Mouse (Mus musculus): ENCODE measurements around the gene Gtf2h5.
A peak's percentile ranks its signal among the peaks of the same experiment; 100 is the strongest.

Gtf2h5 gene

DNA sequence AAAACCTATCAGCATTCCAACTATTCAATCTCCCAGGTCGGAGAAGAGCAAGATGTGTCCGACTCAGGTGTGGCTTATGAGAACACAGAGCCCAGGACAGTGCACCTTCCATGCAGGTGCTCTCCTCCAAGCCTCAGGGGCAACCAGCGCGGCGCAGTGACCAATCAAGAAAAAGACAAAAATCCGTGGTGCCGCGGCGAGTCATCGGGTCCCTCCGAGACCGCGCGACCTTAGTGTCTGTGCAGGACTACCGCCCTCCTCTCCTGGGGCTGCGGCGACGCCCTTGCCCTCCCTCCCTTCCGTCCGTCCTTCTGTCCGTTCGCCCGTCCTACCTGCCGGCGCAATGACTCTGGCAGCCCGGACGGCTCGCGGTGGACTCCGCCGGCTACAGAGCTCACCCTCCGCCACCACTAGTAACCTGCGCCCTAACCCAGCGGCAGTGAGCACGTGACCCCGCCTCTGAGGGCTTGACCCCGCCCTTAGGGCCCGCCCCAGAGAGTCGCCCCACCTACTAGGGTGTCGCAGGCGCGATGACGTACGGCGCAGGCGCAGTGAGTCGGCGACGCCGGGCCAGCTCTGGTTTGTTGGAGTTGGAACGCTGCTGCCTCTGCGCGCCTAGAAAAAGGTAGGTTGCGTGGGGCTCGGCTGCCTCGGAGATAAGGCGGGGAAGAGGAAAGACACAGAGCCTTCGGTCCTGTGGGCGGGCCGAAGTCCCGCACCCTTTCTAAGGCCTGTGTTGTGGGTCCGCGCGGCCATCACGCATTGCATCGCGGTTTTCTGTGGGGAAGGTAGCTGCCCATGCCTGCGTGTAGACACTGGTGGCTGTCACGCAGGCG is at the start of gene Gtf2h5, which contains the start of gene Serac1:
Gene Gtf2h5 (plus strand): TSS at position 500 of the 836 bp plus-strand sequence.
Gene Serac1 (minus strand): TSS at position 455 of the 836 bp plus-strand sequence.
- peak; percentile 90 to 97 for DNase-seq (ENCODE audit: low read depth in 1 of 2, low spot score in 2 of 2)

GRCm38 (mm10) chr17:6035661-6036060 is 43.9 kb upstream of the Gtf2h5 start:
- DNase-seq (ENCODE audit: low read depth in 1 of 2, low spot score in 2 of 2) = no peak

- no peak for DNase-seq (ENCODE audit: low read depth in 1 of 2, low spot score in 2 of 2)
These were observed 43.1 kb upstream of the Gtf2h5 start for GRCm38 (mm10) chr17:6036458-6036857.

DNA sequence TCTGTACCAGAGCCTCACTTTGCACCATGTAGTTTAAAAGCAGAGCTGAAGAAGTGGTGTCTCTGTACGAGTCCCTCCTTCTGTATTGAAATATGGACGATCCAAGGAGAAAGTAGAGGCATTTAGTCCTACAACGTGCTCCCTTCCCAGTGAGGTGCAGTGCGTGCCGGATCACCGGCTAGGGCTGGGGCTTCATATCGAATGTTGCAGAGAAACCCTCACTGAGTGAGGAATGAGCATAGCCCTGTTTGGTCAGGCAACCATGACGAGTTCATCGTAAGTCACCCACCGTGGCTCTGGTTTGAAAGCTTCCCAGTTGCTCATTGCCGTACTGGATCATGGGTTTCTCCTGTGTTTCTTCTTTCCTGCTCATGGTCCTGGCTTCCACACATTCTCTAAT is 42.7 kb upstream of the Gtf2h5 start:
- no peak for DNase-seq (ENCODE audit: low read depth in 1 of 2, low spot score in 2 of 2)

DNA sequence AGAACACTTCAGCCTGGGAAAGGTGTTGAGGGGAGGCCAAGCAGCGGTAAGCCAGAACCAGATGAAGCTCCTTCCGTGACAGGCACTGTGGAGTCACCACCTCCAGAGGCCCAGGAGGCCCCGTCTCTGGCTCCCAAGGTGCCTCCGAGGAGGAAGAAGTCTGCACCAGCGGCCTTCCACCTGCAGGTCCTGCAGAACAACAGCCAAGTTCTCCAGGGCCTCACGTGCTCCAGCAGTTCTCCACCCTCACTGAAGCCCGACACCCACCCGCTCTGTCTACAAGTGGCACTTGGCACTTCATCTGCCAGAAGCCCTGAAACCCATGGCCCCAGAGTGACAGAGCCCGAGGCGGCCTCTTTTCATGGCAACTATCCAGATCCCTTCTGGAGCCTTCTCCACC is 42.1 kb upstream of the Gtf2h5 start:
- DNase-seq (ENCODE audit: low read depth in 1 of 2, low spot score in 2 of 2) = no peak

GRCm38 (mm10) chr17:6052801-6053200 is 26.8 kb upstream of the Gtf2h5 start:
- DNase-seq (ENCODE audit: low read depth in 1 of 2, low spot score in 2 of 2) = no peak

GRCm38 (mm10) chr17:6054934-6055355 is 24.6 kb upstream of the Gtf2h5 start:
- peak in 1 of 2 experiments; percentile 19 for DNase-seq (ENCODE audit: low read depth in 1 of 2, low spot score in 2 of 2)

DNA sequence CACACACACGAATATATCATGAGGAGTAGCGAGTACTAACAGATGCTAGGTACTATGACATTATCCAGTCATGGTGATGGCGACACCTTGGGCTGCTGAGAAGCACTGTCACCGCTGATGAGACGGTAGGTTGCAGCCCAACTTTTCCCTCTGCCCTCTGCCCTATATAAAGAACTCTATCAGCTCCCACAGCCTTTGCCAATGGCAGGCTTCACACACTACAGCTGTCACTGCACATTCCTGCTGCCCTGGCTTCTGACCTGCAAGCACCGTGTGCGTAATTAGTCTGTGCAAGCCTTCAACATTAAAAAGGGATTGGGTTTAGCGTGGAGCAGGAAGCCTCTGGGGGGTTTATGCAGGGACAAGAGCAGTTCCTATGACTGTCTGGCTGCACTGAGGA is 16.8 kb upstream of the Gtf2h5 start:
- no peak for DNase-seq (ENCODE audit: low read depth in 1 of 2, low spot score in 2 of 2)

GRCm38 (mm10) chr17:6063532-6063931 is 16.1 kb upstream of the Gtf2h5 start:
- no peak for DNase-seq (ENCODE audit: low read depth in 1 of 2, low spot score in 2 of 2)

DNA sequence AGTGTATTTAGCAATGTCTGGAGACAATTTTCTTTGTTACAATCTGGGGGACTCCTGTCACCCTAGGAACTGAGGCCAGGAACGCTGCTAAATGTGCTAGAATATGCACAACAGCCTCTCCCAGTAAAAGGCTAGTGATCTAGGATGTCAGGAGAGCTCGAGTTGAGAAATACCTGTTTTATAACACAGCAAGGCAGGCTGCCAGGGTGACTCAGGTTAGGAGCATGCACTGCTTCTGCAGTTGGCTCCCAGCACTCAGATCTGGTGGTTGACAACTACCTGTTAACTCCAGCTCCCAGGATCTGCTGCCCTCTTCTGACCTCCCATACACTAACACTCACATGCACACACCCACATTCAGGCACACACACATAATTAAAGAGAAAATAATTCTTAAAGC is 13.6 kb upstream of the Gtf2h5 start:
- no peak for DNase-seq (ENCODE audit: low read depth in 1 of 2, low spot score in 2 of 2)

GRCm38 (mm10) chr17:6067613-6068012 is 12.0 kb upstream of the Gtf2h5 start:
- DNase-seq (ENCODE audit: low read depth in 1 of 2, low spot score in 2 of 2) = no peak

DNA sequence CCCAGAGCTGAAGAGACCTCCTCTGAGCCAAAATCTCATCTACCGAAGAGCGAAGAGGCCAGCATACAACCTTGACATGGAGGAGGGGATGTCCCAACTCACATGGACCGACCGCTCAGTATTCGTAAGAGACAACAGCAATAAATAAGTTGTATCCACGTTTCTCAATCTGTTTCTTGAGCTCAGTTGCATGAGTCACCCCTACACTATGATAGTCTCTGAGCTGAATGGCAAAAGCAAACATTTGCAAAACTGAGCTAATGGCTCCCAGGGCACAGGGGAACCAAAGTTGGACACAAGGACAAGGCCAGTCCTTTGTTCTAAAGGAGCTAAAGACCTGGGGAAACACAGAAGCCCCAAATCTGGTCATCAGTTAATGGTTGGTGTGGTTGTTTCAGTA is 9.7 kb upstream of the Gtf2h5 start:
- no peak for DNase-seq (ENCODE audit: low read depth in 1 of 2, low spot score in 2 of 2)

DNA sequence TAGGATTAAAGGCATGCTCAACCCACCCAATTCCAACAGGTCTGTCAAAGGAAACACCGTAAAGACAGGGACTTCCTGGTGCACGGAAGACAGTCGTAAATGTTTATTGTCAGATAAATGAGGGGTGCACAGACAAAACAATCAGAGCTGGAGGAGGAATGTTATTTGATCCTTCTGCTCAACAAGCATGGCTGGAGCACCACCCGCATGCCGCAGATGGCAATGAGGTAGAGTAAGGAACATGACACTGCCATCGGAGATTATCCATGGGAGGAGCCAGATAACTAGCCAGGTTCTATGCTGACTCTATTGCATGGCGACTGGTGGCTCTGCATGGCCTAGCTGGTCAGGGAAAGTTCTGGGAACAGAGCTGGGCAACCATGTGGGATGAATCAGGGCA is 6.2 kb upstream of the Gtf2h5 start:
- DNase-seq (ENCODE audit: low read depth in 1 of 2, low spot score in 2 of 2) = no peak

DNA sequence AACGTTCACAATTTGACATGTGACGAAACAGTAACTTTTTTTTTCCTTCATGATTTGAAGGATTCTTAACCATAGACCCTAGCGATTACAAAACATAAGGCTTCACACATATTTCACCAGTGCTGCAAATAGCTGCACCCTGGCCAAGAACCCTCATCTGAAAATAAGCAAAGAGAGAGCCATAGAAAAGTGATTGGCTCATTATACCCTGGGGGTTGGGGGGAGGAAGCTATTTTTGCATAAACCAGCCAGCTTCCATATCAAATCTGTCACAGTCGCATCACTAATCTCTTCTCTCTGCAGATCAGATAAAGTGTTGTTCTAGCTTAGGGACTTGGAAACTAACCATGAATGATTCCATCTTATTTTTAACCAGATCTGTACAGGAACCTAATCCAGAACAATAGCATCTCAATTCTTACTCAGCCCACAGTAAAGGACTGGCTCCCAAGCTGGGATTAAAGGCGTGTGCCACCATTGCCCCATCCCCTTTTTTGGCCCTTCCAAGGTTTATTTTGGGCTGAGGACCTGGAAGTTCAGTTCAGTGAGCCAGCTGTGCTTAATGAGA is 3.8 kb downstream of the Gtf2h5 start:
- DNase-seq (ENCODE audit: low read depth in 1 of 2, low spot score in 2 of 2) = no peak

DNA sequence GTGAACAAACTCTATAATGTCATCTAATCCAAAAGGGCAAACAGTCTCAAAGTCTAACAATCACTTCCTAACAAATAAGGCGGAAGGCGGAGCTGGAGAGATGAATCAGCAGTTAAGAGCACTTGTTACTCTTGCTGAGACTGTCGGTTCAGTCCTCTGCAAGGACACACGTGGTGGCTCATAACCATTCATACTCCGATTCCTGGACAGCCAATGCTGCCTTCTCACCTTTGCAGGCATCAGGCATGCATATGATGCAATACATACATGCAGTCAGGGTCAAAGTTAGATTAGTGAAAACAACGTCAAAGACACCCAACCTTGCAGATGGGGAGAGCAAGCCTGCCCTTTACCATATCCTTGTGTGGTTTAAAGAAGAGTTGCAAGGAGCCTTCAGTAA is 12.0 kb downstream of the Gtf2h5 start:
- DNase-seq (ENCODE audit: low read depth in 1 of 2, low spot score in 2 of 2) = no peak

GRCm38 (mm10) chr17:6095579-6095978 is 16.0 kb downstream of the Gtf2h5 start:
- no peak for DNase-seq (ENCODE audit: low read depth in 1 of 2, low spot score in 2 of 2)

- peak in 1 of 2 experiments; percentile 26 for DNase-seq (ENCODE audit: low read depth in 1 of 2, low spot score in 2 of 2)
These were observed 18.3 kb downstream of the Gtf2h5 start for GRCm38 (mm10) chr17:6097884-6098283.

DNA sequence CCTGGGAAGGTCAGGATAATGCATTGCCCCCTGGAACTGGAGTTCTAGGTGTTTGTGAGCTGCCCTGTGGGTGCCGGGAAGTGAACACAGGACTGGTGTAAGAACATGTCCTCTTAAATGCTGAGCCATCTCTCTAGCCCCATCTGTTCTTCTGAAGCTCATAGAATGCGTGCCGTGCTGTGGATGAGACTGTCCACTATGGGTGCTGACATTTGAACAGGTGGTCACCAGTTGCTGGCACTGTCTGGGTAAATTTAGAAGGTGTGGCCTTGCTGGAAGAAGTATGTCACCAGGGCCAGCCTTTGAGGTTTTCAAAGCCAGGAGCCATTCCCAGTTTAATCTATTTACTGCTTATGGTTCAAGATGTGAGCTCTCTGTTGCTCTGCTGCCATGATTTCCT is 22.7 kb downstream of the Gtf2h5 start:
- no peak for DNase-seq (ENCODE audit: low read depth in 1 of 2, low spot score in 2 of 2)

- DNase-seq (ENCODE audit: low read depth in 1 of 2, low spot score in 2 of 2) = no peak
These were observed 24.0 kb downstream of the Gtf2h5 start for GRCm38 (mm10) chr17:6103566-6103965.

DNA sequence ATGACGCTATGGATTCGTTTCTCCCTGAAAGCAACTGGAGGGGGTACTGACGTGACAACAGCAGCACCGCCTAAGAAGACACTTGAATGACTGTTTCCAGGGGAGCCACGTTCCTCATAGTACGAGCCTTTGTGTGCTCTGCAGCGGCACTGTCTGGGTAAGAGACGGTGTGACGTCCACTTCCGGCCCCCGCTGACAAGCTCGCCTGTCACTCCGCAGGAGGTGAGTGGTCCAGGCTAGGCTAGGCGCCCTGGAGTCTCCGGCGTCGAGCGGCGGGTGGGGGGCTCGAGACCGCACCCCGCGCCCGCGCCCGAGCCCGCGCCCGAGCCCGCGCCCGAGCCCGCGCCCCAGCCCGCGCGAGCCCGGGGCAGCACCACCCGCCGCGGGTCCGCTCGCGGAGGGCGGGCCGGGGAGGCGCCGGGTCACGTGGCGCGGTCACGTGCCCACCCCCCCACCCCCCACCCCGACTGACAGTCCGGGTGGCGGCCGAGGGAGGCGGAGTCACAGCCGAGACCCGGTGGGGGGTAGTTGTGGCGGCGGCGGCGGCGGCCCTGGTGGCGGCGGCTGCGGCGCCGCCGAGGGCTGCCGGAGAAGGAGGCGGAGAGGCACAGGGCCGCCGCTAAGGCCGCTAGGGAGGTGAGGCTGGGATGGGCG is 26.9 kb downstream of the Gtf2h5 start, which contains the start of gene Tulp4:
Gene Tulp4 (plus strand): TSS at position 77 of the 654 bp plus-strand sequence.
- peak; percentile 53 to 74 for DNase-seq (ENCODE audit: low read depth in 1 of 2, low spot score in 2 of 2)

GRCm38 (mm10) chr17:6107015-6107601 is 27.5 kb downstream of the Gtf2h5 start:
- DNase-seq (ENCODE audit: low read depth in 1 of 2, low spot score in 2 of 2) = peak in 1 of 2 experiments; percentile 19

- DNase-seq (ENCODE audit: low read depth in 1 of 2, low spot score in 2 of 2) = no peak
These were observed 28.6 kb downstream of the Gtf2h5 start for GRCm38 (mm10) chr17:6108175-6108574.
